Mouse (Mus musculus) stomach, postnatal 0 days (tissue): ENCODE results near the gene Tmem139. TPM values are rescaled to one million over a fixed set of nuclear protein-coding genes. Genes with fewer than 3 reads are reported as not detected.

Experiments
- ATAC-seq: fragments of 200-750 bp; cut with Nextera tagmentation; 2 replicates; pipeline ENCODE4 v1.8.0; 2017; ENCODE audit not compliant: low FRiP score, low TSS enrichment
- DNase-seq: peaks from one replicate; pipeline ENCODE4 v3.0.0-alpha.2; 2016; ENCODE audit warnings: low spot score
- H3K27ac ChIP-seq: fragments of 300-500 bp; sonication (generic); replicated peaks from 2 replicates; pipeline ENCODE4 v1.5.1; 2014; ENCODE audit warnings: mild to moderate bottlenecking, control low read depth
- H3K27me3 ChIP-seq: fragments of 300-500 bp; sonication (generic); 2 replicates; pipeline ENCODE4 v1.6.1; 2014; ENCODE audit warnings: low read length; ENCODE audit not compliant: control insufficient read depth, insufficient read depth
- H3K36me3 ChIP-seq: fragments of 300-500 bp; sonication (generic); 2 replicates; pipeline ENCODE4 v1.6.1; 2014; ENCODE audit warnings: low read length, mixed read lengths; ENCODE audit not compliant: control insufficient read depth, insufficient read depth
- H3K4me1 ChIP-seq: fragments of 300-500 bp; sonication (generic); replicated peaks from 2 replicates; pipeline ENCODE4 v1.6.1; 2014; ENCODE audit warnings: antibody characterized with exemption; ENCODE audit not compliant: control insufficient read depth, insufficient read depth
- H3K4me2 ChIP-seq: fragments of 300-500 bp; sonication (generic); replicated peaks from 2 replicates; pipeline ENCODE4 v1.6.1; 2014; ENCODE audit warnings: low read depth, mild to moderate bottlenecking, control low read depth, moderate library complexity
- H3K4me3 ChIP-seq: fragments of 300-500 bp; sonication (generic); 2 replicates; pipeline ENCODE4 v1.5.1; 2014; ENCODE audit warnings: low read depth, low read length, control low read depth
- H3K9ac ChIP-seq: fragments of 300-500 bp; sonication (generic); 2 replicates; pipeline ENCODE4 v1.6.1; 2014; ENCODE audit warnings: mild to moderate bottlenecking, low read length, control low read depth, mixed read lengths
- H3K9me3 ChIP-seq: fragments of 300-500 bp; sonication (generic); 2 replicates; pipeline ENCODE4 v1.6.1; 2016; ENCODE audit warnings: low read length; ENCODE audit not compliant: control insufficient read depth
- CTCF ChIP-seq: IDR thresholded peaks from 2 replicates; pipeline ENCODE4 v1.5.1; 2016; ENCODE audit warnings: antibody characterized with exemption, low read depth, mild to moderate bottlenecking, moderate library complexity
- EP300 ChIP-seq: optimal IDR thresholded peaks from 2 replicates; pipeline ENCODE3; 2016; ENCODE audit warnings: antibody characterized with exemption
- WGBS: fragments of 180-500 bp; shearing (Covaris S2); extraction: QIAGEN DNeasy Blood & Tissue Kit; methylation state at CpG from one replicate; pipeline ENCODE4 v1.1.7; 2014; 5-methylcytosine and 5-hydroxymethylcytosine counted together
- polyA plus RNA-seq: library from polyadenylated mRNA; unstranded; fragments of >200 nt; fragmentation: Nextera tagmentation; extraction: Ambion mirVana; gene quantifications from 2 replicates; pipeline ENCODE4 v1.2.1, GENCODE M21; 2015

Gene Tmem139
- 24.6 and 28.2 TPM in 2 replicates for polyA plus RNA-seq

DNA sequence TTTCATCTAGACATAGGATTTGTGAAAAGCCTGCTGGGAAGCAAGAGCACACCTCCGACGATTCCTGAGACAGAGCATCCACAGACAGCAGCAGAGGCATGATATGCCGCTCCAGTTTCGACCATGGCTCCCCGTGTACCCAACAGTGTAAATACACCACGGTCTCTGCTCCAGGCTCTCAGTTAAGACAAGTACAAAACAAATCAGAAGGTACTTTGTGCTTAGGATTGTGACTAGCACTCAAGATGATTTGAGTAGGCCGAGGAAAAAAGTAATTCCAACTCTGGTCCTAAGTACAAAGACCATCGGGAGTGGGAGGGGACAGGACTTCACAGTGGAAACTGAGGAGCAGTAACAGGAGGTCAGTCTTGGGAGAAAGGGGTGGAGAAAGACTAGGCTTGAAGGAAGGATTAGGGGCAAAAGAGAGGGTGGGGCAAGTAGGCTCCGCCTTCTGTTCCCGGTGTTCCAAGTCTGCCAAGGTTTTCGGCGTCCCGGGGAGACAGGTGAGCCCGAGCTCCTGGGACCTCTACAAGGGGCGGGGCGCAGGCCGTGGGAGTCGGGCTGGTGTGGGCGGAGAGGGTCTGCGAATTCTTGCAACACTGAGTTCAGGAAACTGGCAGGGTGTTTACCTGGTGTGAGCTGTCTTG, at the start of gene Tmem139:
Tmem139 (plus strand) TSS at position 447 of the 647 bp plus-strand sequence.
- H3K27me3 ChIP-seq, result no peaks in the 10 kb centered on the region
- no peaks in the 10 kb centered on the region for H3K9me3 ChIP-seq
- DNase-seq (peak; percentile 82), ATAC-seq (peak; percentile 15; the same call in 1 of the 2 replicates)
- H3K4me3 ChIP-seq, result peak within 1 kb of the TSS; percentile 20; the same call in 1 of the 2 replicates
- no peaks in the 10 kb centered on the region for H3K36me3 ChIP-seq
- 14% methylated on average over 20 of the region's 20 CpGs for WGBS
- H3K9ac ChIP-seq, result peak within 1 kb of the TSS; percentile 35
- no peaks in the 10 kb centered on the region for H3K4me1 ChIP-seq
- peak within 1 kb of the TSS; percentile 41 for H3K4me2 ChIP-seq
- peak within 1 kb of the TSS; percentile 86 for H3K27ac ChIP-seq
- TF ChIP-seq EP300, result no peak
- TF ChIP-seq CTCF, result no peak

DNA sequence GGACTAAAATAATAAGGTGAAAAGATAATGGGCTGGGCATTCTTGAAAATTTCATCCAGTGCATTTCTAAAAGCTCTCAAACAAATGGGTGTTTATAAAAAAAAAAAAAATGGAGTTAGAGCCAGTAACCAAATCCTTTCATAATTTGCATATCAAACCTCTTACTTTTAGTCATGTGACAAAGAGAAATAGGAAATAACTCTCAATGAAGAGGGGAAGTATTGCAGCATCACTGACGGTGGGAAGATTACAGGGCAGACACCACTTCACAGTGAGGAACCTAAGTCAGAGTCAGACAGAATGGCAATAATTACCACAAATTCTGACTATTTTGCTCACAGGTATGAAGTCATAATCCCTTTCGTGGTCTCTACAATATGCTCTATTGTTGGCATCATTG, 46.7 kb upstream of the Tmem139 start, which contains the start of gene Tas2r144:
Tas2r144 (plus strand) TSS at position 301 of the 400 bp plus-strand sequence.
- Histone ChIP-seq H3K9ac (no peak within 1 kb of the TSS), H3K4me3 (no peak within 1 kb of the TSS), H3K4me2 (no peak within 1 kb of the TSS), H3K27me3 (no peaks in the 10 kb centered on the region), H3K4me1 (no peaks in the 10 kb centered on the region), H3K27ac (no peak within 1 kb of the TSS), H3K9me3 (no peaks in the 10 kb centered on the region), H3K36me3 (no peaks in the 10 kb centered on the region)
- TF ChIP-seq EP300 (no peak), CTCF (no peak)
- ATAC-seq (no peak), DNase-seq (no peak)
- WGBS, result 81% methylated on average over 2 of the region's 2 CpGs

DNA sequence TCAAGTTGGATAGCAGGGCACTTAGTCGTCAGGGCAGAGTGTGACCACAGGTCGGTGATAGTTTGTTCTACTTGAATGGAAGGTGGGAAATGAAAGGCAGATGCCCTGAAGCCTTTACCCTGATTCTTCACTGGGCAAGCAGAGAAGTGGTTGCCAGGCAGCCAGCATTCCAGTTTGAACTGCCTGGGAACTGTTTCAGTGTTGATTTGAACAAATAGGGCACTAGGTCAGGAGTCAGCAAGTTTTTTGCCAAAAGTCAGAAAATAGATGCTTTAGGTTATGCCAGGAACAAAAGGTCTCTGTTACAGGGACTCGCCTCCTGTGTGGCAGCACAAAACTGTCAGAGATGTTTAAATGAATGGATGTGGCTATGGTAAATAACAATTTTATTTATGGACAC, 39.5 kb upstream of the Tmem139 start:
- TF ChIP-seq CTCF (no peak), EP300 (no peak)
- H3K27ac ChIP-seq, result no peak overlapping the region
- no peaks in the 10 kb centered on the region for H3K27me3 ChIP-seq
- H3K4me2 ChIP-seq, result no peak overlapping the region
- no peak for DNase-seq
- H3K36me3 ChIP-seq, result no peaks in the 10 kb centered on the region
- H3K4me1 ChIP-seq, result no peaks in the 10 kb centered on the region
- ATAC-seq, result no peak
- H3K9ac ChIP-seq, result no peak overlapping the region
- WGBS, result 47% methylated on average over 3 of the region's 3 CpGs
- H3K9me3 ChIP-seq, result no peaks in the 10 kb centered on the region
- H3K4me3 ChIP-seq, result no peak overlapping the region

DNA sequence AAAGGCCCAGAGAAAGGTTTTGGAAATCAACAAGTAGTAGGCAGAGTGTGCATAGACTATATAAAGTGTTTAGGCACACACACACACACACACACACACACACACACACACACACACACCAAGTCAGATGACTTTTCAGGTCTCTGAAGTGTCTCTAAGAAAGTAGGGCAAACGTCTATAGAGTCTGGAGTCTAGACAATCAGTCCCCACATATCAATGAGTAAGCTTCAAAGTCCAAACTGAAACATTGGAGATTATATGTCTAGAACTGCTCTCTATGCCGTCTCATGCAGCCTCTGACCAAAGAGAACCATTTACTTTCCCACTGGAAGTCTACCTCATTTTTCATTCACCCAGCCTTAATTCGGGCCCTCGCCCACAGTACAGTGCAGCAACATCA, 36.7 kb upstream of the Tmem139 start:
- 65% methylated on average over 4 of the region's 4 CpGs for WGBS
- Histone ChIP-seq H3K36me3 (no peaks in the 10 kb centered on the region), H3K9ac (no peak overlapping the region), H3K27me3 (no peaks in the 10 kb centered on the region), H3K4me2 (no peak overlapping the region), H3K27ac (no peak overlapping the region), H3K4me3 (no peak overlapping the region), H3K4me1 (no peaks in the 10 kb centered on the region), H3K9me3 (no peaks in the 10 kb centered on the region)
- ATAC-seq (peak; percentile 90), DNase-seq (peak; percentile 28)
- TF ChIP-seq CTCF (no peak), EP300 (no peak)

- H3K27me3 ChIP-seq, result no peaks in the 10 kb centered on the region
- no peak overlapping the region for H3K4me3 ChIP-seq
- no peak overlapping the region for H3K9ac ChIP-seq
- 21% methylated on average over 17 of the region's 17 CpGs for WGBS
- no peaks in the 10 kb centered on the region for H3K4me1 ChIP-seq
- DNase-seq (peak; percentile 74), ATAC-seq (no peak)
- H3K36me3 ChIP-seq, result no peaks in the 10 kb centered on the region
- no peak overlapping the region for H3K4me2 ChIP-seq
- no peaks in the 10 kb centered on the region for H3K9me3 ChIP-seq
- TF ChIP-seq CTCF (peak; percentile 88), EP300 (no peak)
- no peak overlapping the region for H3K27ac ChIP-seq
Measured at GRCm38 (mm10) chr6:42227240-42228101, 34.3 kb upstream of the Tmem139 start.
